Mouse (Mus musculus): ENCODE results near the gene Sf3a1.

The Sf3a1 gene

DNA sequence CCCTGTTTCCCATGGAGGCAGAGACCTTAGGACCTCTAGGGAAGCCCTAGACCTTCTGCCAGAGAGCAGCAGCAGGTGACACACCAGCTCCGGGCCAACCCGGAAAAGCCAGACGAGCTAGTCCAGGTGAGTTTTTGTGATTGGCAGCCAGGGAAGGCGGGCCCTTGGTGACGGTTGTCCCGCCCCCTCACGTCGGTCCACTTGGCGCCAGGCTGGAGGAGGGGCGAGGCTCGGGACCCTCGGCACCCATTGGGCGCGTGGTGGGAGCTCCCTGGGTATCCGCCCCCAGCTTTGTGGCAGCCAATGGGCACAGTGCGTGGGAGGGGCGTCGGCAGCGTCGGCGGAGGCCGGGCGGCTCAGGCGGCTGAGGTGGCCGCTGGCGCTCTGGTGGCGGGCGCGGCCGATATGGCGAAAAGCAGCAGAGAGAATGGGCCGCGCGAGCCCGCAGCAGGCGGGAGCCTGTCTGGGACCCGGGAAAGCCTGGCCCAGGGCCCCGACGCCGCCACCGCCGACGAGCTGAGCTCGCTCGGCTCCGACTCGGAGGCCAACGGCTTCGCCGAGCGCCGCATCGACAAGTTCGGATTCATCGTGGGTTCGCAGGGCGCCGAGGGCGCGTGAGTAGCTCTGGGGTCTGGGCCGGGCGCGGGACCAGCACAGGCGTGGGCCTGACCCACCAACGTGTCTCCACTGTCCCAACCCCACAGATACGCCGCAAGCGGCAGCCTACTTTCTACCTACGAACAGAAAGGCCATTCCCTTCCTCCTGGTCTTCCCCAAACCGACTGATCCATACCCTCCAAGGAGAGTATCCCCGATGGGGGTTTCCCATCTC lies 26.6 kb downstream of the Sf3a1 start, which contains the start of gene Tbc1d10a:
Gene Tbc1d10a, plus strand, starts transcription at position 304 of the 832 bp plus-strand sequence.
- H3K36me3 ChIP-seq (ENCODE audit: control insufficient read depth, insufficient read depth, low read length, poor library complexity, severe bottlenecking): no peaks in the 10 kb centered on the region
- H3K27me3 ChIP-seq (ENCODE audit: control insufficient read depth, insufficient read depth, low read length, poor library complexity, severe bottlenecking): no peaks in the 10 kb centered on the region
- peak; percentile 99 for DNase-seq (ENCODE audit: low read depth, low spot score)

- Histone ChIP-seq H3K27me3 (ENCODE audit: control insufficient read depth, insufficient read depth, low read length, poor library complexity, severe bottlenecking) (no peaks in the 10 kb centered on the region), H3K36me3 (ENCODE audit: control insufficient read depth, insufficient read depth, low read length, poor library complexity, severe bottlenecking) (no peaks in the 10 kb centered on the region)
- DNase-seq (ENCODE audit: low read depth, low spot score): no peak
Measured at GRCm38 (mm10) chr11:4187318-4187700, 27.2 kb downstream of the Sf3a1 start.

DNA sequence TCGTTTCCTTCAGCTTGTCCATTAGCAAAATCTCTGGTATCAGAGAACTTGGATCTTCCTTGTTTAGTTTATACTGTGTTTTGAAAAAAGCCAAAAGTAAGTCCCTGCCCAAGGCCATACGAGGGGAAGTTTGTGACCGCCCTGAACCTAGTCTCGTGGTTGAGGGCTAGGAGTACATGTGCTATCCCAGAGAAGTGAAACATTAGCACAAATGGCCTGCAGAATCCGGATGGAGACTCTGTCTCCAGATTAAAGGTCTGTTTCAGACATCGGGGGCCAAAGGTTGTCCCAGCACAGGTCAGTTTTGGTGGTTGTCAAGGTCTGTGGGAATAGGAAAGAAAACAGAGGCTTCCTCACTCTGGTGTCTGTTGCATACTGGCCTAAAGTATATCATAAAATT lies 29.0 kb downstream of the Sf3a1 start:
- Histone ChIP-seq H3K36me3 (ENCODE audit: control insufficient read depth, insufficient read depth, low read length, poor library complexity, severe bottlenecking) (no peaks in the 10 kb centered on the region), H3K27me3 (ENCODE audit: control insufficient read depth, insufficient read depth, low read length, poor library complexity, severe bottlenecking) (no peaks in the 10 kb centered on the region)
- no peak for DNase-seq (ENCODE audit: low read depth, low spot score)

- Histone ChIP-seq H3K36me3 (ENCODE audit: control insufficient read depth, insufficient read depth, low read length, poor library complexity, severe bottlenecking) (no peaks in the 10 kb centered on the region), H3K27me3 (ENCODE audit: control insufficient read depth, insufficient read depth, low read length, poor library complexity, severe bottlenecking) (no peaks in the 10 kb centered on the region)
- DNase-seq (ENCODE audit: low read depth, low spot score): no peak
Measured at GRCm38 (mm10) chr11:4190677-4191076, 30.5 kb downstream of the Sf3a1 start.

GRCm38 (mm10) chr11:4192757-4193156 lies 32.6 kb downstream of the Sf3a1 start:
- H3K27me3 ChIP-seq (ENCODE audit: control insufficient read depth, insufficient read depth, low read length, poor library complexity, severe bottlenecking): no peaks in the 10 kb centered on the region
- no peak for DNase-seq (ENCODE audit: low read depth, low spot score)
- H3K36me3 ChIP-seq (ENCODE audit: control insufficient read depth, insufficient read depth, low read length, poor library complexity, severe bottlenecking): no peaks in the 10 kb centered on the region

DNA sequence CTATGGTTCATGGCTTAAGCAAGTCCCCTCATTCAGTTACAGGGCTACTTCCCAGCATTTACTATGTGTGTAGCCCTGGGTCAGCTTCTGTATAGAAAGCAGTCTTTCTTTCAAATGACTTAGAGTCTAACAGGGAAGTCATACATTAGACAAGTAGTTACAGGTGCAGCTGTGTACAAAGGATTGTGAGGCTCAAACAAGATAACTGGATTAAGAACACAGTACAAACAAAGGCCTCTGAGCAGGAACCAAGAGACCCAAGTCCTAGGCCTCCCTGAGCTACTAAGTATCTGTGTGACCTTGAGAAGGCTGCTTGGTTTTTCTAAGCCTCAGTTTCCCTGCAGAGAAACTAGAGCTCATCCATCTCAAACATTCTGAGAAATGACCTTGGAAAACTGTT lies 33.3 kb downstream of the Sf3a1 start:
- Histone ChIP-seq H3K36me3 (ENCODE audit: control insufficient read depth, insufficient read depth, low read length, poor library complexity, severe bottlenecking) (no peaks in the 10 kb centered on the region), H3K27me3 (ENCODE audit: control insufficient read depth, insufficient read depth, low read length, poor library complexity, severe bottlenecking) (no peaks in the 10 kb centered on the region)
- DNase-seq (ENCODE audit: low read depth, low spot score): no peak

DNA sequence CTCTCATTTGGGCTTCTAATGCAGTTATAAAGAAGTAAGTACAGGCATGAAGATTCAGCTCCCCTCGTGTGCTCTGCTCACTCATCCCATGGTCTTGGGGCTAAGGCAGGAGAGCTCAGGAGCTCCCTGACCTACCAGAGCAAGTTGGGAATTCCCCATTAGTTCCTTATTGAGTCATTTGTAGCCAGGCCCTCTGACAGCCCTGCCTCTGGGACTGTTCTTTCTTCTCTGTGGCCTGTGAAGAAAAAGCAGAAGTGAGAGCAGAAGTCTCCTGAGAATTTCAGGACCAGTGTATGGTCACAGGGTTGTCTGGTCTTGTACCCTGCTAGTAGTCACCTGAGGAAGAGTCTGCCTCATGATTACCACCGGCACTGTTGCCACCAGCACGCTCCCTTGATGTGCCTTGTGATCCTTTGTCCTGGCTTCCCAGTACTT lies 35.5 kb downstream of the Sf3a1 start:
- Histone ChIP-seq H3K36me3 (ENCODE audit: control insufficient read depth, insufficient read depth, low read length, poor library complexity, severe bottlenecking) (no peaks in the 10 kb centered on the region), H3K27me3 (ENCODE audit: control insufficient read depth, insufficient read depth, low read length, poor library complexity, severe bottlenecking) (no peaks in the 10 kb centered on the region)
- peak; percentile 95 for DNase-seq (ENCODE audit: low read depth, low spot score)

GRCm38 (mm10) chr11:4196636-4197035 lies 36.5 kb downstream of the Sf3a1 start:
- Histone ChIP-seq H3K36me3 (ENCODE audit: control insufficient read depth, insufficient read depth, low read length, poor library complexity, severe bottlenecking) (no peaks in the 10 kb centered on the region), H3K27me3 (ENCODE audit: control insufficient read depth, insufficient read depth, low read length, poor library complexity, severe bottlenecking) (no peaks in the 10 kb centered on the region)
- DNase-seq (ENCODE audit: low read depth, low spot score): no peak

DNA sequence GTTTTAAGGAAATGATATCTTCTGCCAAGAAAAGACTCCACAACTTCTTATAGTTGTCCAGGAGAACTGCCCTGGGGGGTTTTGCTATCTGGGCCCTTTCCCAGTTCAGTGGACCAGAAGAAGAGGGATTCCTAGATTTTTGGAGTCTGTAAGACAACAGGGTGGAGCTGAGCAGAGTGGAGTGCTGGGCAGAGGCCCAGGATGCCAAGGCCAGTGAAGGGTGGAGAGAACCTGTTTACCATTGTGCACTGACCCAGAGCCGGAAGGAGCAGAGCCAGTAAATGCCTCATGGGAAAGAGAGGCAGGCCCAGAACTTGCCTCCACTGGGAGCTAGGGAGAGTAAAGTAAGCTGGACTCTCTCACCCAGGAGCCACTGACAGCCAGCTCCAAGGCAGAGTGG lies 37.5 kb downstream of the Sf3a1 start:
- Histone ChIP-seq H3K27me3 (ENCODE audit: control insufficient read depth, insufficient read depth, low read length, poor library complexity, severe bottlenecking) (no peaks in the 10 kb centered on the region), H3K36me3 (ENCODE audit: control insufficient read depth, insufficient read depth, low read length, poor library complexity, severe bottlenecking) (no peaks in the 10 kb centered on the region)
- DNase-seq (ENCODE audit: low read depth, low spot score): no peak

- Histone ChIP-seq H3K36me3 (ENCODE audit: control insufficient read depth, insufficient read depth, low read length, poor library complexity, severe bottlenecking) (no peaks in the 10 kb centered on the region; the same call in 1 of the 2 replicates), H3K27me3 (ENCODE audit: control insufficient read depth, insufficient read depth, low read length, poor library complexity, severe bottlenecking) (no peaks in the 10 kb centered on the region)
- DNase-seq (ENCODE audit: low read depth, low spot score): no peak
Measured at GRCm38 (mm10) chr11:4201981-4202700, 42.0 kb downstream of the Sf3a1 start.

DNA sequence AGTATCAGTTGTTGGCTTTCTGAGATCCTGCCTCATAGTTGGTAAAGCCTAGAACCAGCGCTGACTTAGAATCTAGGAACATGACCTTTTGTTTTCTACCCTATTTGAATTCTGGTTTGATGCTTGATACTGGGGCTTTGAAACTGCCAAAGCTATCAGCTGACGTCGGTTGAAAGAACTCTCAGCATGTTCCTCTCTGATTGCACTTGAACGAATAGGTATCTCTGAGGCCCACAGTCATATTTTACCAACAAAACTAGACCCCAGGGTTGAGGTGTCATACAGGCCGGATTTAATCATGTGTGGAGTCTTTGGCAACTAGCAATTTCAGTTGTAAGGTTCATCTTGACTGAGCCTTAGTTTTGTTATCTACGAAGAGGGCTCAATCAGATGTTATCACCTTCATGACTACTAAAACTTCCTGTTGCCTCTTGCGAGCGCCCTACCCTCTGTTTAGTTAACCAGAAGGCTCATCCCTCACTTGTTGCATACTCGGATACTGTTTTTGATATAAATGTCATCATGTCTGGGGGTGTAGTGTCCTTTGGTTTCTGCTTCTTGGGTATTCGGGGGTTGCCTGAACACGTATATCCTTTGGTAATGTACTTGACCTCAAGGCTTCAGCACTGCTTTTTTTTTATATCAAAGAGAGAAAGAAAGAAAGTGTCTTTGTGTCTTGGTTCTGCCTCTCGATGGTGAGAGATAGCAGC lies 43.0 kb downstream of the Sf3a1 start:
- peaks cover 2% of the 10 kb centered on the region; the same call in 1 of the 2 replicates for H3K36me3 ChIP-seq (ENCODE audit: control insufficient read depth, insufficient read depth, low read length, poor library complexity, severe bottlenecking)
- no peak for DNase-seq (ENCODE audit: low read depth, low spot score)
- H3K27me3 ChIP-seq (ENCODE audit: control insufficient read depth, insufficient read depth, low read length, poor library complexity, severe bottlenecking): no peaks in the 10 kb centered on the region

- no peaks in the 10 kb centered on the region for H3K27me3 ChIP-seq (ENCODE audit: control insufficient read depth, insufficient read depth, low read length, poor library complexity, severe bottlenecking)
- peaks cover 4% of the 10 kb centered on the region; the same call in 1 of the 2 replicates for H3K36me3 ChIP-seq (ENCODE audit: control insufficient read depth, insufficient read depth, low read length, poor library complexity, severe bottlenecking)
- no peak for DNase-seq (ENCODE audit: low read depth, low spot score)
Measured at GRCm38 (mm10) chr11:4203705-4204074, 43.5 kb downstream of the Sf3a1 start.

DNA sequence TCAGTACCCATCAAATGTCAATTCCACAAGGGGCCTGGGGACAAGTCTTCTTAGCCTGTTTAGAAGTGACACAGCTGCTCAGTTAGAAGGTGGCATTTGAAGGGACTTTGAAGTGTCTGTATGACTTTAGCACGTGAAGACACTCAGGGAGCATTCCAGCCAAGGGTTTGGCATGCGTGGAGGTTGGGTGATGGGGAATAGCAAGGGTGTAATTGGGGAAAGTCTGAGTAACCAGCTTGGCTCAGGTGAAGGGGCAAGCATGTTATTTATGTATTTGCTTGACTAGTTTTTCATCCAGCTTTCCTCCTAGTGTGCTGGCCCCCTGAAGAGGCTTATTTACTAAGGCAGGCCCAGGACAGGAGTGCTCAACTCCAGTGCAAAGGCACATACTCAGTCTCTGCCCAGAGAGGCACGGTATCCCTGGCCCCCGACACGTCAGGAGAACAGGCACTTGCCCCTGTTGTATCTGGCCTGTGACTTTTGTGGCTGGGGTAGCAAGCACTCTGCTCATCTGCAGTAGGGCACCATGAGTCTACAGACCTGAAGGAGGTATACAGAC lies 45.0 kb downstream of the Sf3a1 start:
- H3K27me3 ChIP-seq (ENCODE audit: control insufficient read depth, insufficient read depth, low read length, poor library complexity, severe bottlenecking): no peaks in the 10 kb centered on the region
- DNase-seq (ENCODE audit: low read depth, low spot score): no peak
- H3K36me3 ChIP-seq (ENCODE audit: control insufficient read depth, insufficient read depth, low read length, poor library complexity, severe bottlenecking): peaks cover 4% of the 10 kb centered on the region; the same call in 1 of the 2 replicates

GRCm38 (mm10) chr11:4205951-4206350 lies 45.8 kb downstream of the Sf3a1 start:
- no peak for DNase-seq (ENCODE audit: low read depth, low spot score)
- Histone ChIP-seq H3K36me3 (ENCODE audit: control insufficient read depth, insufficient read depth, low read length, poor library complexity, severe bottlenecking) (peaks cover 4% of the 10 kb centered on the region; the same call in 1 of the 2 replicates), H3K27me3 (ENCODE audit: control insufficient read depth, insufficient read depth, low read length, poor library complexity, severe bottlenecking) (no peaks in the 10 kb centered on the region)

All from splenic B cell, adult 2 months (primary cell).